Mouse (Mus musculus): Measurements from ENCODE around the gene Faim.

DNA sequence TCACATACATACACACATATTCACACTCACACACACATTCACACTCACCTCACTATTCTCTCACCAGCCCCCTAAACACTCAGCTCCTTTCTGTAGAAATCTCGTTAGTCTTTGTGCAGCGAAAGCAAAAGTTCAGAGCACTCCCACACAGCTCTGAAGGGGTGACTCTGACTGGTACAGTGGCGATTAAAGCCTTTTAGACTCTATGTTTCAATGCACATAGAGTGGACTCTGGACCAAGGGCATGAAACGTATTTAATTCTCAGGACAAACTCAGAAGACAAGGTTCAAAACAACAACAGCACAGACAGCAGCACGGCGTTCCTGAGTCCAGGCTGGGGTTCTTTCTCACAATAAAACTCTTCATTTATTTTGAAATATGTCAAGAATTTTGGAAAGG is 31.5 kb downstream of the Faim start:
- no peak for TF ChIP-seq CTCF (IDR thresholded peaks at IDR 0.05; ENCODE audit: borderline replicate concordance, extremely low read depth, insufficient read depth, insufficient read length)
- TF ChIP-seq POLR2A (IDR thresholded peaks at IDR 0.05; ENCODE audit: borderline replicate concordance, extremely low read depth, insufficient read depth, insufficient read length, poor library complexity, severe bottlenecking) = no peak
